Mouse (Mus musculus): ENCODE results near the gene Serpinb1c.
"Not testable (repeated sequence)": the region's sequence is repeated elsewhere in the genome, so short reads cannot be mapped to it uniquely, and the experiment has no call there.

Gene Serpinb1c

GRCm38 (mm10) chr13:32898111-32898510, at the start of gene Serpinb1c:
TSS of gene Serpinb1c (minus strand) at chr13:32898211.
- DNase-seq (ENCODE audit: low read depth, low spot score): no peak

DNA sequence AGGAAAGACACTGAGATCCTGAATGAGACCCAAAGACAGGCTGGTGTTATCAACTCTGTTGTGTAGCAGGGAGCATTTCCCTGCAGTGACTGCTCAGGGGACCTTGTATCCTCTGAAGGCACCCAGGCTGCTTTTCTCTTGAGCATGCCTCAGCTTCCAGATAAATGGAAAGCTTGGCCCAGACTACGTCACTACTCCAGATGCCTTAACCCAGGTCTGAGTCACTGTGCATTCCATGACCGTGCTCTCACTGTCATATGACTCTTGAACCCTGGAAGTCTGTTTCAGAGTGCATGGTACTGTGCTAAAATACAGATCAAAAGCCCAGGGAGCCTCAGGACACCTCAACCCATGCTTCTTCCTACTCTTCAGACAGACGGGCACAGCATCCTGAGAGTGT, 41.2 kb upstream of the Serpinb1c start:
- not testable (repeated sequence) for DNase-seq (ENCODE audit: low read depth, low spot score)

- not testable (repeated sequence) for DNase-seq (ENCODE audit: low read depth, low spot score)
Observed at GRCm38 (mm10) chr13:32938275-32938674, 40.3 kb upstream of the Serpinb1c start.

- DNase-seq (ENCODE audit: low read depth, low spot score): no peak
Observed at GRCm38 (mm10) chr13:32934706-32935381, 36.8 kb upstream of the Serpinb1c start.

GRCm38 (mm10) chr13:32929107-32929750, 31.2 kb upstream of the Serpinb1c start:
- DNase-seq (ENCODE audit: low read depth, low spot score): no peak

- DNase-seq (ENCODE audit: low read depth, low spot score): no peak
Observed at GRCm38 (mm10) chr13:32927241-32927640, 29.2 kb upstream of the Serpinb1c start.

DNA sequence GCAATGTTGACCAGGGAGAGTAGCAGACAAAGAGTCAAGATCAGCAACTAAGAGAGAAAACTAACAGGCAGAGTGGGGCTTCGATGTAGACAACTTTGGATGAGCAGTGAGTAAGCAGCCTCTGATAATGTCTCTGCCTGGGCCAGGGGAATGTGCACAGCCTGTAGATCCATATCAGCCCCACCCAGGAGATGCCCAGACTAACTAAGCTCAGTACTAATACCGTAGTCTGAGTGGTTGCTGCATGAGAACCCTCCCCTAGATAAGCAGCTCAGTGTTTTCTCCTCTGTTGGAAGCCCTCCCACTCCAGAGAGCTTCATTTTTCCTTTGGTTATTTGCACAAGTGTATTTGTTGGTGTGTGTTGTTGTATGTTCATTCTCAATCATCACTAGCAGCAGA, 28.6 kb upstream of the Serpinb1c start:
- no peak for DNase-seq (ENCODE audit: low read depth, low spot score)

- no peak for DNase-seq (ENCODE audit: low read depth, low spot score)
Observed at GRCm38 (mm10) chr13:32924578-32925360, 26.8 kb upstream of the Serpinb1c start.

- no peak for DNase-seq (ENCODE audit: low read depth, low spot score)
Observed at GRCm38 (mm10) chr13:32922622-32923021, 24.6 kb upstream of the Serpinb1c start.

DNA sequence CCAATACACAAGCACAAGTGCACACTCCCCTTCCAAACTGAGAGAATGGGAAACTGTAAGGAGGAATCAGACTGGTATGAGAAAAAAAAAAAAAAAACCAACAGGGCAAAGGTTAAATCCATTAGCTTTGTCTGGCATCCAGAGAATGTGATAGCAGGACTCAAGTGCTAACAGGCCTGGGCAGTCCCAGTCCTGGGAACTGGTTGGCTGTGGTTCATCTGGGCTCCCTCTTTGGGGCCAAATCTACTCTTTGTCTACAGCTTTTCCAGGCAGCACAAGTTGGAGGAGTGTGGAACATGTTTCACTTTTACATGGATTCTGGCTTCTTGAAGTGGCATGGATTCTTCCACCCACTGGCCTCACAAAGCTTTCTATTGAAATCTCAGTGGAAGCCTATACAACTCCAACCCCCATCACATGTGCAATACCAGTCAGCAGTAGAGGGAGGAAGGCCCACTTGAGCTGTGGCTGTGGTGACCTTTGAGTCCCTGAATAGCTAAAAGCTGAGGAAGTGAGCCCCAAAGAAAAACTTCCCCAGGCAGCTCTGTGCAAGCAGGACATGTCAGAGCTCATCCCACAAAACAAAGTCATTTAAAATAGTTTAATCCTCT, 14.9 kb upstream of the Serpinb1c start:
- no peak for DNase-seq (ENCODE audit: low read depth, low spot score)

- DNase-seq (ENCODE audit: low read depth, low spot score): no peak
Observed at GRCm38 (mm10) chr13:32908182-32908581, 10.2 kb upstream of the Serpinb1c start.

- peak; percentile 63 for DNase-seq (ENCODE audit: low read depth, low spot score)
Observed at GRCm38 (mm10) chr13:32903211-32903873, 5.3 kb upstream of the Serpinb1c start.

GRCm38 (mm10) chr13:32902481-32903015, 4.5 kb upstream of the Serpinb1c start:
- peak; percentile 36 for DNase-seq (ENCODE audit: low read depth, low spot score)

DNA sequence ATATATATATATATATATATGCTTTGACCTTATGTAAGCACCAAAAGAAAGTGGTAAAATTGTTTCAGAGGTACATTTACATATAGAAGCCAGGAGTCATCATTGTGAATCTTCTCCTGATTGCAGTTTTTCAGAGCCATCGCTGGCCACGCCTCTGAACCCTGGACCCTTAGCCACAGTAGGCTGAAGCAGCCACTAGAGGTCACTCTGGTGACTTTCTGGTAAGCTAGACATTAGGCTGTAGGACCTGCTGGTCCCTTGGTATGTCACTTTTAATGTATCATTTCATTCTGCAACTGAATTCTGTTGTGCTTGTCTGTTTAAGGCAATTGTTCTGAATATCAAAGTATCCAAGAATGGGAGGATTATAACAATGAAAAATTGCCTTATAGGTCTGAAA, 2.6 kb upstream of the Serpinb1c start:
- DNase-seq (ENCODE audit: low read depth, low spot score): no peak

- not testable (repeated sequence) for DNase-seq (ENCODE audit: low read depth, low spot score)
Observed at GRCm38 (mm10) chr13:32899114-32899513, 1.1 kb upstream of the Serpinb1c start.

- no peak for DNase-seq (ENCODE audit: low read depth, low spot score)
Observed at GRCm38 (mm10) chr13:32896931-32897330, 1.1 kb downstream of the Serpinb1c start.

DNA sequence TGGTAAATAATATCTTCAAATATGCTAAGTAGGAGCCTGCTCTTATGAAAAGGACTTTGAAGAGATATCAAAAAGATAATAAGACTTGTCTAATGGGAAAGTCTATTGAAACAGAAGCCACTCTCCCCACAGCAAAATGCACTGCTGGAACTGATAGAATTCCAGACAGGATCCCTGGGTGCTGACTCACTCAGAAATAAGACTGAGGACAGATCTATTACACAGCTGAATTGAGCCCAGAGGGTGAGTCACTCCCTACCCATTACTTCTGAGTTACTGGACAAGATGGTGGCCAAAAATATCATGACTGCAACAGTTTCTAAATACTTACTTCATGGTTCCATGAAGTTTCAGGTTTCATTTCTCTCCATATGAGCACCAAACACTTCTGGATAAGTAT, 13.3 kb downstream of the Serpinb1c start:
- DNase-seq (ENCODE audit: low read depth, low spot score): no peak

DNA sequence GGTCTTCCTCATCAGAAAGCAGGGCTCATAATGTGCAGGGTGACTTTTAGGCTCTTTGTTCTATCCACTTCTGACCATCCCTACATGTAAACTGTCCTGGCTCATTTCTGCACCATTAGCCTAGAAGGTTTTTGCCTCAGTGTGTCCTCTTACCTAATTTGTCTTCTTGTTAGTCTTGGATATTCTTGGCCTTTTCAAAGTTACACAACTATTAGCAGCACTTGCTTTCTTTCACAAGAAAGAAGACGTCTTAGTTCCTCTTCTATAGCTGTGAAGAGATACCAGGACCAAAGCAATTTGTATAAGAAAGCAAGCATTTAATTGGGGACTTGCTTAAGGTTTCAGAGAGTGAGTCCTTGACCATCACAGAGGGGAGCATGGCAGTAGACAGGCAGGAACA, 24.1 kb downstream of the Serpinb1c start:
- no peak for DNase-seq (ENCODE audit: low read depth, low spot score)

DNA sequence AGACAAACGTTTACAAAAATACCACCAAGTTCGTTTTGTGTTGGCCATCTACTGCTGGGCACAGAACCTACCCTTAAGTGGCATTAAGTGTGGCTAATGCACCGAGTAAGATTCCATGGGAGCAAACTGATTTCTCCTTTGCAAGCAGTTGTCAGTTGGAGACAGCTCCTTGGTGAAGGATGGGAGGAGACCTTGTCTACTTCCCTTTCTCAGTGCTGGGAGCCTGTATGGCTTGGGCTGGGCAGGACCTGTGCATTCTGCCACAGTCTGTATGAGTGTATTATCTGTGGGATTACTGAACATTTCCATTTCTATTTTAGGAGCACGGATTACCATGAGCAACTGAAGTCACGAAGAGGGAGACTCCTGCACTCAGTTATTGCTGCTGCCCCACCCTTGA, 29.2 kb downstream of the Serpinb1c start:
- no peak for DNase-seq (ENCODE audit: low read depth, low spot score)

DNA sequence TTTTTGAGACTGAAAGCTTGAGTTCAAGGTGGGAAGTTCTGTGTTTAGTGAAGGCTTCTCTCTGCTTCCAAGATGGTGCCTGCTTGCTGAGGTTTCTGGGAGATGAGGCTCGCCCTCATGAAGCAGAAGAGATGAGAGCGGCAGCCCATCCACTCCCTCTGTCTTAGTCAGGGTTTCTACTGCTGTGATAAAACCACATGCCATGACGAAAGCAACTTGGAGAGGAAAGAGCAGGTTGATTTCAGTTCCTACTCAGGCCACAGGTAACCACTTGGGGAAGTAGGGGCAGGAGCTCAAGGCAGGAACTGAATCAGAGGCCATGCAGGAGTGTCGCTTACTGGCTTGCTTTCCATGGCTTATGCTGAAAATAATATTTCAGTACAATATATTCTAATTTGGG, 29.8 kb downstream of the Serpinb1c start:
- not testable (repeated sequence) for DNase-seq (ENCODE audit: low read depth, low spot score)

DNA sequence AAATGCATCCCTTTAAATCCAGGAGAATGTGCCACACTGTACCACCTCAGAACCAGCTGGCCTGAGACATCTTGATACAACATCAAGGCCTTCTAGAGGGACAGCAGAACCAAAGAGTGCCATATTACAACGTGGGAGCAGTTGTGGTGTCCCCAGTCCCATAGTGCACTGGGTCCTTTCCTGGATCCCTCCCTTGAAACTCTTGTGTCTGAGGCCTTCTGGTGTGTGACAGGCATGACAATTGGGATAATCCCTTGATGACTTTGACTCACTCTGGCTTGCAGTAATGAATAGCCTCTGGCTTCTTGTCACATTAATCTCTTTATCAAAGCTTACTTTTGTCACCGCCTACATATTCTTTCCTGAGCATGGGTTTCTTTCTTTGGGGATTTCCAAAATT, 31.0 kb downstream of the Serpinb1c start:
- DNase-seq (ENCODE audit: low read depth, low spot score): no peak
